Mouse (Mus musculus) liver, embryonic 12.5 days (tissue): Measurements from ENCODE around the gene Endog. TPM values are rescaled to one million over a fixed set of nuclear protein-coding genes. Genes with fewer than 3 reads are reported as not detected.
A peak's percentile ranks its signal among the peaks of the same experiment; 100 is the strongest.
"Not testable (repeated sequence)": the region's sequence is repeated elsewhere in the genome, so short reads cannot be mapped to it uniquely, and the experiment has no call there.

Source experiments
- ATAC-seq: fragments of 200-750 bp; cut with Nextera tagmentation; 2 replicates; pipeline ENCODE4 v1.8.0; 2017; ENCODE audit warnings: moderate number of reproducible peaks, mild to moderate bottlenecking, moderate library complexity
- H3K27ac ChIP-seq: fragments of 300-500 bp; sonication (generic); 2 replicates; pipeline ENCODE4 v1.5.1; 2016; ENCODE audit warnings: mild to moderate bottlenecking
- H3K27me3 ChIP-seq: fragments of 300-500 bp; sonication (generic); replicated peaks from 2 replicates; pipeline ENCODE4 v1.6.1; 2016; ENCODE audit warnings: mild to moderate bottlenecking, moderate library complexity
- H3K36me3 ChIP-seq: fragments of 300-500 bp; sonication (generic); 2 replicates; pipeline ENCODE4 v1.6.1; 2016; ENCODE audit warnings: mild to moderate bottlenecking, moderate library complexity
- H3K4me1 ChIP-seq: fragments of 300-500 bp; sonication (generic); 2 replicates; pipeline ENCODE4 v1.6.1; 2016
- H3K4me2 ChIP-seq: fragments of 300-500 bp; sonication (generic); 2 replicates; pipeline ENCODE4 v1.6.1; 2016; ENCODE audit warnings: mild to moderate bottlenecking, moderate library complexity
- H3K4me3 ChIP-seq: fragments of 300-500 bp; sonication (generic); 2 replicates; pipeline ENCODE4 v1.5.1; 2016; ENCODE audit warnings: mild to moderate bottlenecking, moderate library complexity
- H3K9ac ChIP-seq: fragments of 300-500 bp; sonication (generic); 2 replicates; pipeline ENCODE4 v1.6.1; 2016; ENCODE audit warnings: mild to moderate bottlenecking, moderate library complexity
- H3K9me3 ChIP-seq: fragments of 300-500 bp; sonication (generic); replicated peaks from 2 replicates; pipeline ENCODE4 v1.6.1; 2016; ENCODE audit warnings: mild to moderate bottlenecking, moderate library complexity
- WGBS: fragments of 180-500 bp; shearing (Covaris S2); methylation state at CpG from one replicate; pipeline ENCODE4 v1.1.7; 2016; ENCODE audit not compliant: insufficient replicate concordance; 5-methylcytosine and 5-hydroxymethylcytosine counted together
- polyA plus RNA-seq: library from polyadenylated mRNA; unstranded; fragments of >200 nt; fragmentation: Nextera tagmentation; extraction: Ambion mirVana; gene quantifications from 2 replicates; pipeline ENCODE4 v1.2.1, GENCODE M21; 2016

Gene Endog
- 23.0 and 23.3 TPM in 2 replicates for polyA plus RNA-seq

GRCm38 (mm10) chr2:30171371-30171996 is at the start of gene Endog:
TSS of gene Endog (plus strand) at chr2:30171493.
- Histone ChIP-seq H3K27me3 (no peaks in the 10 kb centered on the region), H3K9ac (peak within 1 kb of the TSS; percentile 78), H3K4me1 (peaks cover 21% of the 10 kb centered on the region), H3K27ac (peak within 1 kb of the TSS; percentile 82), H3K9me3 (peaks cover 14% of the 10 kb centered on the region), H3K4me3 (peak within 1 kb of the TSS; percentile 74), H3K4me2 (peak within 1 kb of the TSS; percentile 98), H3K36me3 (peaks cover 43% of the 10 kb centered on the region)
- WGBS: 2% methylated on average over 75 of the region's 75 CpGs
- ATAC-seq: peak; percentile 91

- H3K4me2 ChIP-seq: peak overlapping the region; percentile 94; the same call in 1 of the 2 replicates
- no peak overlapping the region for H3K4me3 ChIP-seq
- 0 out of 2 replicates have a peak overlapping the region, but pooled peaks have one; percentile 9 for H3K9ac ChIP-seq
- H3K9me3 ChIP-seq: no peaks in the 10 kb centered on the region
- H3K27me3 ChIP-seq: no peaks in the 10 kb centered on the region
- peaks cover 9% of the 10 kb centered on the region; the same call in 1 of the 2 replicates for H3K36me3 ChIP-seq
- peaks cover 23% of the 10 kb centered on the region for H3K4me1 ChIP-seq
- no peak overlapping the region; the same call in 1 of the 2 replicates for H3K27ac ChIP-seq
- WGBS: 76% methylated on average over 5 of the region's 5 CpGs
- no peak for ATAC-seq
These were observed 48.5 kb upstream of the Endog start for GRCm38 (mm10) chr2:30122766-30123165.

GRCm38 (mm10) chr2:30123729-30124471 is 47.4 kb upstream of the Endog start:
- Histone ChIP-seq H3K36me3 (peaks cover 9% of the 10 kb centered on the region; the same call in 1 of the 2 replicates), H3K4me3 (peak overlapping the region; percentile 88), H3K9me3 (no peaks in the 10 kb centered on the region), H3K27ac (peak overlapping the region; percentile 93), H3K9ac (peak overlapping the region; percentile 94), H3K27me3 (no peaks in the 10 kb centered on the region), H3K4me1 (peaks cover 23% of the 10 kb centered on the region), H3K4me2 (peak overlapping the region; percentile 94)
- 2% methylated on average over 44 of the region's 44 CpGs for WGBS
- peak; percentile 45 for ATAC-seq

GRCm38 (mm10) chr2:30124472-30125274 is 46.6 kb upstream of the Endog start, which contains the start of gene Zer1:
TSS of gene Zer1 (minus strand) at chr2:30124585.
- no peaks in the 10 kb centered on the region for H3K27me3 ChIP-seq
- H3K36me3 ChIP-seq: peaks cover 9% of the 10 kb centered on the region; the same call in 1 of the 2 replicates
- peak within 1 kb of the TSS; percentile 88 for H3K4me3 ChIP-seq
- peak within 1 kb of the TSS; percentile 93 for H3K27ac ChIP-seq
- peak within 1 kb of the TSS; percentile 94 for H3K9ac ChIP-seq
- ATAC-seq: peak; percentile 97
- H3K4me2 ChIP-seq: peak within 1 kb of the TSS; percentile 94
- WGBS: 11% methylated on average over 31 of the region's 31 CpGs
- H3K4me1 ChIP-seq: peaks cover 24% of the 10 kb centered on the region
- no peaks in the 10 kb centered on the region for H3K9me3 ChIP-seq

- ATAC-seq: no peak
- Histone ChIP-seq H3K4me1 (peaks cover 25% of the 10 kb centered on the region), H3K9me3 (no peaks in the 10 kb centered on the region), H3K4me3 (no peak overlapping the region), H3K36me3 (no peaks in the 10 kb centered on the region), H3K27ac (no peak overlapping the region), H3K9ac (no peak overlapping the region), H3K27me3 (no peaks in the 10 kb centered on the region), H3K4me2 (no peak overlapping the region)
- WGBS: 24% methylated on average over 2 of the region's 2 CpGs
These were observed 42.5 kb upstream of the Endog start for GRCm38 (mm10) chr2:30128789-30129188.

GRCm38 (mm10) chr2:30130156-30130555 is 41.1 kb upstream of the Endog start:
- Histone ChIP-seq H3K27me3 (no peaks in the 10 kb centered on the region), H3K36me3 (no peaks in the 10 kb centered on the region; the same call in 1 of the 2 replicates), H3K4me1 (peaks cover 30% of the 10 kb centered on the region), H3K4me3 (no peak overlapping the region), H3K27ac (no peak overlapping the region), H3K9me3 (no peaks in the 10 kb centered on the region), H3K4me2 (no peak overlapping the region), H3K9ac (no peak overlapping the region)
- no peak for ATAC-seq
- 71% methylated on average over 4 of the region's 4 CpGs for WGBS

GRCm38 (mm10) chr2:30131240-30131639 is 40.1 kb upstream of the Endog start:
- H3K9me3 ChIP-seq, H3K27ac ChIP-seq, H3K36me3 ChIP-seq, H3K4me3 ChIP-seq, ATAC-seq, H3K27me3 ChIP-seq, H3K9ac ChIP-seq, H3K4me2 ChIP-seq: not testable (repeated sequence)
- WGBS: 74% methylated on average over 5 of the region's 5 CpGs
- peaks cover 38% of the 10 kb centered on the region for H3K4me1 ChIP-seq

GRCm38 (mm10) chr2:30132801-30133612 is 38.3 kb upstream of the Endog start:
- 33% methylated on average over 16 of the region's 16 CpGs for WGBS
- Histone ChIP-seq H3K4me3 (peak overlapping the region; percentile 80), H3K27ac (peak overlapping the region; percentile 93), H3K36me3 (peaks cover 25% of the 10 kb centered on the region), H3K4me1 (peaks cover 50% of the 10 kb centered on the region), H3K9ac (peak overlapping the region; percentile 86), H3K27me3 (no peaks in the 10 kb centered on the region), H3K9me3 (no peaks in the 10 kb centered on the region), H3K4me2 (peak overlapping the region; percentile 87)
- ATAC-seq: peak; percentile 43

- Histone ChIP-seq H3K27ac (peak within 1 kb of the TSS; percentile 93), H3K4me1 (peaks cover 50% of the 10 kb centered on the region), H3K36me3 (peaks cover 33% of the 10 kb centered on the region), H3K9ac (peak within 1 kb of the TSS; percentile 86), H3K27me3 (no peaks in the 10 kb centered on the region), H3K4me3 (peak within 1 kb of the TSS; percentile 80), H3K4me2 (peak within 1 kb of the TSS; percentile 87), H3K9me3 (no peaks in the 10 kb centered on the region)
- peak; percentile 94 for ATAC-seq
- under 1% methylated on average over 45 of the region's 46 CpGs for WGBS
These were observed 37.5 kb upstream of the Endog start, which contains the start of gene Tbc1d13 for GRCm38 (mm10) chr2:30133613-30134377. TSS of gene Tbc1d13 (plus strand) at chr2:30133746.

GRCm38 (mm10) chr2:30134378-30134711 is 36.9 kb upstream of the Endog start:
- H3K4me3 ChIP-seq: peak overlapping the region; percentile 80
- peak overlapping the region; percentile 93 for H3K27ac ChIP-seq
- 13% methylated on average over 6 of the region's 6 CpGs for WGBS
- H3K36me3 ChIP-seq: peaks cover 36% of the 10 kb centered on the region
- peaks cover 50% of the 10 kb centered on the region for H3K4me1 ChIP-seq
- H3K9me3 ChIP-seq: no peaks in the 10 kb centered on the region
- no peak for ATAC-seq
- peak overlapping the region; percentile 86 for H3K9ac ChIP-seq
- peak overlapping the region; percentile 87 for H3K4me2 ChIP-seq
- H3K27me3 ChIP-seq: no peaks in the 10 kb centered on the region
